Mouse (Mus musculus) stomach, postnatal 0 days (tissue): ENCODE results near the gene Rgp1.

ENCODE experiments used
- CTCF ChIP-seq: IDR thresholded peaks from 2 replicates; pipeline ENCODE4 v1.5.1; 2016; ENCODE audit warnings: antibody characterized with exemption, low read depth, mild to moderate bottlenecking, moderate library complexity
- EP300 ChIP-seq: optimal IDR thresholded peaks from 2 replicates; pipeline ENCODE3; 2016; ENCODE audit warnings: antibody characterized with exemption

DNA sequence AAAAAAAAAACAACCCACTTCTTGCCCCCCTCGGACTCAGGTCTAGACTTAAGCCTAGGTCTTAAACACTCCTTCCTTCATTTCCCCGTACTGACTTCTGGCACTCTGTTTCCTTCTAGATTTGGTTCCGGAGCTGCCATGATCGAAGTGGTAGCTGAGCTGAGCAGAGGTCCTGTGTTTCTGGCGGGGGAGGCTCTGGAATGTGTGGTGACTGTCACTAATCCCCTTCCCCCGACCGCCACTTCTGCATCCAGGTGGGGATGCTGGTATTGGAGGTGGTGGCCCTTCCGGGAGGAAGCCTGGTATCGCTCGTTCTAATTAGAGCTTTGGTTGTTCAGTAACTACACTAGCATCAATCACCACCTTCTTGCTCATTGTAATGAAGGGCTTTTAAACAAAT, 741 bp downstream of the Rgp1 start:
- no peak for TF ChIP-seq CTCF
- no peak for TF ChIP-seq EP300
